Mouse (Mus musculus) G1E (cell line): ENCODE results near the gene Olfr572. TPM values are rescaled to one million over a fixed set of nuclear protein-coding genes. Genes with fewer than 3 reads are reported as not detected.

Source experiments
- ATAC-seq: 2 replicates; pipeline ENCODE4 v1.8.0; 2016; ENCODE audit warnings: mild to moderate bottlenecking; ENCODE audit not compliant: insufficient number of reproducible peaks, poor library complexity, low FRiP score, severe bottlenecking; ENCODE audit errors: extremely low read depth
- DNase-seq: peaks from one replicate; pipeline ENCODE4 v3.0.0; 2012; ENCODE audit warnings: low spot score
- H3K27me3 ChIP-seq: 2 replicates; pipeline ENCODE4 v1.6.1; 2012; ENCODE audit warnings: mild to moderate bottlenecking, low read length, inconsistent platforms; ENCODE audit not compliant: insufficient read depth
- H3K36me3 ChIP-seq: replicated peaks from 2 replicates; pipeline ENCODE3; 2012; ENCODE audit warnings: mild to moderate bottlenecking, inconsistent platforms
- H3K4me1 ChIP-seq: 2 replicates; pipeline ENCODE4 v1.6.1; 2012; ENCODE audit warnings: low read depth, low read length, inconsistent platforms, mixed read lengths; ENCODE audit not compliant: insufficient read depth
- H3K4me3 ChIP-seq: 2 replicates; pipeline ENCODE4 v1.5.1; 2012; ENCODE audit warnings: low read depth, mild to moderate bottlenecking, inconsistent platforms, low read length, moderate library complexity, mixed read lengths
- H3K9me3 ChIP-seq: replicated peaks from 2 replicates; pipeline ENCODE4 v1.6.1; 2012; ENCODE audit warnings: inconsistent platforms
- CTCF ChIP-seq: IDR thresholded peaks from 2 replicates; pipeline ENCODE4 v1.5.1; 2012; ENCODE audit warnings: low read depth, low read length, inconsistent platforms, mixed read lengths
- GATA1 ChIP-seq: IDR thresholded peaks from 2 replicates; pipeline ENCODE4 v1.6.1; 2012; ENCODE audit warnings: borderline replicate concordance, low read length, inconsistent platforms, mixed read lengths
- GATA2 ChIP-seq: IDR thresholded peaks from 2 replicates; pipeline ENCODE4 v1.6.1; 2012; ENCODE audit warnings: low read depth, low read length, inconsistent platforms, borderline replicate concordance
- POLR2AphosphoS5 ChIP-seq: IDR thresholded peaks from 2 replicates; pipeline ENCODE4 v1.6.1; 2012; ENCODE audit warnings: low read depth, low read length, inconsistent platforms; ENCODE audit not compliant: insufficient replicate concordance
- TAL1 ChIP-seq: conservative IDR thresholded peaks from 2 replicates; pipeline ENCODE4 v1.6.1; 2012; ENCODE audit warnings: low read depth, low read length, inconsistent platforms, mixed read lengths
- polyA plus RNA-seq: library from polyadenylated mRNA; stranded (reverse); fragments of >175 nt; gene quantifications from 2 replicates; pipeline ENCODE4 v1.2.3, GENCODE M21; 2012
- total RNA-seq, 2 experiments: library from RNA; stranded (forward) in 1 of 2; stranded (reverse) in 1 of 2; fragments of 200-1000 nt in 1 of 2; fragments of >200 nt in 1 of 2; fragmentation: Nextera tagmentation in 1 of 2; gene quantifications; 2 replicates each; pipeline ENCODE4 v1.2.3; 2014 to 2017

The Olfr572 gene
- total and polyA plus RNA-seq, 3 experiments, result 0.22 TPM; not detected in 2

- no peaks in the 10 kb centered on the region for H3K9me3 ChIP-seq
- peak; percentile 2 for DNase-seq
- no peaks in the 10 kb centered on the region for H3K27me3 ChIP-seq
- peak; percentile 57 for ATAC-seq
- TF ChIP-seq CTCF, result 0 out of 2 replicates have a peak, but pooled peaks have one; percentile 19
- TF ChIP-seq GATA1, result no peak
- H3K4me3 ChIP-seq, result no peak overlapping the region
- H3K36me3 ChIP-seq, result no peaks in the 10 kb centered on the region
- H3K4me1 ChIP-seq, result no peaks in the 10 kb centered on the region
Measured at GRCm38 (mm10) chr7:102919632-102920031, 4.6 kb upstream of the Olfr572 start.

GRCm38 (mm10) chr7:102927105-102927504 lies 2.9 kb downstream of the Olfr572 start:
- Histone ChIP-seq H3K4me3 (no peak overlapping the region), H3K9me3 (no peaks in the 10 kb centered on the region), H3K36me3 (no peaks in the 10 kb centered on the region), H3K27me3 (no peaks in the 10 kb centered on the region), H3K4me1 (no peaks in the 10 kb centered on the region)
- no peak for TF ChIP-seq GATA1
- no peak for TF ChIP-seq POLR2AphosphoS5
- TF ChIP-seq TAL1, result no peak
- TF ChIP-seq CTCF, result no peak
- TF ChIP-seq GATA2, result no peak
- ATAC-seq, result no peak
- DNase-seq, result no peak

- Histone ChIP-seq H3K4me3 (no peak within 1 kb of the TSS), H3K36me3 (no peaks in the 10 kb centered on the region), H3K4me1 (no peaks in the 10 kb centered on the region; the same call in 1 of the 2 replicates), H3K9me3 (no peaks in the 10 kb centered on the region), H3K27me3 (no peaks in the 10 kb centered on the region)
- TF ChIP-seq CTCF (no peak), GATA2 (no peak), POLR2AphosphoS5 (no peak), TAL1 (no peak), GATA1 (no peak)
- no peak for ATAC-seq
- no peak for DNase-seq
Measured at GRCm38 (mm10) chr7:102942475-102942874, 18.3 kb downstream of the Olfr572 start, which contains the start of gene Olfr573-ps1. Olfr573-ps1 (minus strand) TSS chr7:102942575.

GRCm38 (mm10) chr7:102943417-102943816 lies 19.2 kb downstream of the Olfr572 start:
- Histone ChIP-seq H3K9me3 (no peaks in the 10 kb centered on the region), H3K4me1 (no peaks in the 10 kb centered on the region; the same call in 1 of the 2 replicates), H3K27me3 (no peaks in the 10 kb centered on the region), H3K36me3 (no peaks in the 10 kb centered on the region), H3K4me3 (no peak overlapping the region)
- ATAC-seq (no peak), DNase-seq (no peak)
- TF ChIP-seq GATA2 (no peak), CTCF (no peak), POLR2AphosphoS5 (no peak), TAL1 (no peak), GATA1 (no peak)

- Histone ChIP-seq H3K36me3 (no peaks in the 10 kb centered on the region), H3K4me1 (no peaks in the 10 kb centered on the region; the same call in 1 of the 2 replicates), H3K27me3 (no peaks in the 10 kb centered on the region), H3K4me3 (no peak within 1 kb of the TSS), H3K9me3 (no peaks in the 10 kb centered on the region)
- ATAC-seq (no peak), DNase-seq (no peak)
- no peak for TF ChIP-seq CTCF
- no peak for TF ChIP-seq TAL1
- no peak for TF ChIP-seq GATA1
- TF ChIP-seq POLR2AphosphoS5, result no peak
- TF ChIP-seq GATA2, result no peak
Measured at GRCm38 (mm10) chr7:102948167-102948566, 24.0 kb downstream of the Olfr572 start, which contains the start of gene Olfr574. Olfr574 (plus strand) TSS chr7:102948467.

GRCm38 (mm10) chr7:102950732-102951131 lies 26.5 kb downstream of the Olfr572 start:
- H3K4me1 ChIP-seq, result no peaks in the 10 kb centered on the region
- H3K9me3 ChIP-seq, result no peaks in the 10 kb centered on the region
- ATAC-seq (no peak), DNase-seq (no peak)
- TF ChIP-seq TAL1 (no peak), POLR2AphosphoS5 (no peak), GATA2 (no peak), GATA1 (no peak), CTCF (no peak)
- no peak overlapping the region for H3K4me3 ChIP-seq
- no peaks in the 10 kb centered on the region for H3K36me3 ChIP-seq
- no peaks in the 10 kb centered on the region for H3K27me3 ChIP-seq

- Histone ChIP-seq H3K4me3 (no peak overlapping the region), H3K27me3 (no peaks in the 10 kb centered on the region), H3K36me3 (no peaks in the 10 kb centered on the region), H3K9me3 (no peaks in the 10 kb centered on the region), H3K4me1 (peaks cover 11% of the 10 kb centered on the region; the same call in 1 of the 2 replicates)
- TF ChIP-seq GATA1 (no peak), GATA2 (no peak), TAL1 (no peak), POLR2AphosphoS5 (no peak), CTCF (no peak)
- ATAC-seq (no peak), DNase-seq (no peak)
Measured at GRCm38 (mm10) chr7:102958137-102958536, 33.9 kb downstream of the Olfr572 start.
